Mouse (Mus musculus): ENCODE measurements around the gene Slc16a12. TPM values are rescaled to one million over a fixed set of nuclear protein-coding genes. Genes with fewer than 3 reads are reported as not detected.

The Slc16a12 gene
- polyA plus RNA-seq, 1 experiment from 2014 or later, result 11.6 TPM

DNA sequence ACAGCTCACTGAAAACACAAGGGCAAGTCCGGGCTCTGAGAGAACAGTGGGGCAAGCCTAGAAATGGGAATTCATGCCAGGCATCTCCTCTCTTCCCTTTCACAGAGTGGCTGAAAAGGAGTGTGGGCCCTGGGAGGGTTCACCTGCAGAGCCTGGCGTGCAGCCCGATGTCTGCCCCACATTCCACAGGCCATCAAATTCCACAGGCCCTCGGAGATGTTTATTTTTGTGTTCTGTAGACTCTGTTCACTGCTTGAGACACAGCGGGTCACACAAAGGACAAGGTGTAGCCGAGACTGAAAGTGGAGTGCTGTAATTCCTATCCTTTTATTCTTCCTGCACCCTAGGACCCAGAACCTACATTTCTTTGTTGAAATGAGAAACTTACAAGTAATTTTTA is 40.8 kb downstream of the Slc16a12 start:
- Histone ChIP-seq H3K4me1 (replicated peaks; ENCODE audit: control insufficient read depth, insufficient read depth, low read length) (no peaks in the 10 kb centered on the region; the same call in 1 of the 2 replicates), H3K27ac (ENCODE audit: low read depth, low read length) (no peak overlapping the region), H3K9me3 (ENCODE audit: control insufficient read depth, low read length) (no peaks in the 10 kb centered on the region), H3K4me2 (no peak overlapping the region), H3K9ac (ENCODE audit: low read depth, low read length) (no peak overlapping the region), H3K27me3 (replicated peaks; ENCODE audit: control insufficient read depth, insufficient read depth, low read length) (no peaks in the 10 kb centered on the region), H3K36me3 (ENCODE audit: control insufficient read depth, insufficient read depth, low read length) (no peaks in the 10 kb centered on the region), H3K4me3 (ENCODE audit: low read depth, low read length) (no peak overlapping the region)
- no peak for DNase-seq (ENCODE audit: low spot score)
- 60% methylated on average over 6 of the region's 6 CpGs for WGBS
- ATAC-seq (replicated peaks; ENCODE audit: low FRiP score), result no peak

DNA sequence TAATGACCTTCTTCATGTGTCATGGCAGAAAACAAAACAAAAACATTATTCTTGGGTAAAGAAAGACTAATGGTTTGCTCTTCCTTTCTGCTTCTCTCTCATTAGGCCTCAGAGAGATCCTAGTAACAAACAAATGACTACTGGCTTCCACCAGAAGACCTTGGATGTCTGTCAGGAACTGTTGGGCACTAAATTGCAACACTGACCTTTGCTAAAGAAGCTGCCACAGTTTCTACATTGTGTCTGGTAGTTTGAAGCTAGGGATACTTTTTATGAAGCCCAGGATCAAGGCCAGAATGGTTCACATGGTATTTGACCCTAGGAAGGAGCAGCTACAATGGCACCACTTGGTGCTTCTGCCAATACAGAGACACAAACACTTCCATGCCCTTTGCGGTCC is 41.9 kb downstream of the Slc16a12 start:
- Histone ChIP-seq H3K27me3 (replicated peaks; ENCODE audit: control insufficient read depth, insufficient read depth, low read length) (no peaks in the 10 kb centered on the region), H3K9me3 (ENCODE audit: control insufficient read depth, low read length) (no peaks in the 10 kb centered on the region), H3K9ac (ENCODE audit: low read depth, low read length) (no peak overlapping the region), H3K27ac (ENCODE audit: low read depth, low read length) (no peak overlapping the region), H3K36me3 (ENCODE audit: control insufficient read depth, insufficient read depth, low read length) (no peaks in the 10 kb centered on the region), H3K4me2 (no peak overlapping the region), H3K4me3 (ENCODE audit: low read depth, low read length) (no peak overlapping the region), H3K4me1 (replicated peaks; ENCODE audit: control insufficient read depth, insufficient read depth, low read length) (no peaks in the 10 kb centered on the region; the same call in 1 of the 2 replicates)
- no peak for ATAC-seq (replicated peaks; ENCODE audit: low FRiP score)
- DNase-seq (ENCODE audit: low spot score), result no peak
- 87% methylated on average over 1 of the region's 1 CpGs for WGBS

DNA sequence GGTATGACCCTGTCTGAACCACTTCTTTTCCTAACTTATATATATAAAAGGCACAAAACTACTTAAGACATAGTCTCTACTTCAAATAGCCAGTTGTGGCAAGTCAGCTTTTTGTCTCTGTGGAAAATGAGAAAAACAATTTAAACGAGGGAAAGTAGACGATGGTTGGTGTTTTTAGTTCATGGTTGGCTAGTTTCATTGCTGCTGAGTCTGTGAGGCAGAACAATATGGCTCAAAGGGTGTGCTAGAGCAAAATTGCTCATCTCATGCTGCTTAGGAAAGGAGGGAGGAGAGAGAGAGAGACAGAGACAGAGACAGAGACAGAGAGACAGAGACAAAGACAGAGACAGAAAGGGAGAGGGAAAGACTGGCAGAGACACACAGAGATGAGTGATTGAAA is 47.8 kb downstream of the Slc16a12 start:
- Histone ChIP-seq H3K4me1 (replicated peaks; ENCODE audit: control insufficient read depth, insufficient read depth, low read length) (no peaks in the 10 kb centered on the region), H3K4me3 (ENCODE audit: low read depth, low read length) (no peak overlapping the region), H3K27ac (ENCODE audit: low read depth, low read length) (no peak overlapping the region), H3K9ac (ENCODE audit: low read depth, low read length) (no peak overlapping the region), H3K9me3 (ENCODE audit: control insufficient read depth, low read length) (no peaks in the 10 kb centered on the region), H3K36me3 (ENCODE audit: control insufficient read depth, insufficient read depth, low read length) (no peaks in the 10 kb centered on the region), H3K27me3 (replicated peaks; ENCODE audit: control insufficient read depth, insufficient read depth, low read length) (no peaks in the 10 kb centered on the region), H3K4me2 (no peak overlapping the region)
- DNase-seq (ENCODE audit: low spot score) (no peak), ATAC-seq (replicated peaks; ENCODE audit: low FRiP score) (no peak)
- WGBS, result 77% methylated on average over 2 of the region's 2 CpGs

DNA sequence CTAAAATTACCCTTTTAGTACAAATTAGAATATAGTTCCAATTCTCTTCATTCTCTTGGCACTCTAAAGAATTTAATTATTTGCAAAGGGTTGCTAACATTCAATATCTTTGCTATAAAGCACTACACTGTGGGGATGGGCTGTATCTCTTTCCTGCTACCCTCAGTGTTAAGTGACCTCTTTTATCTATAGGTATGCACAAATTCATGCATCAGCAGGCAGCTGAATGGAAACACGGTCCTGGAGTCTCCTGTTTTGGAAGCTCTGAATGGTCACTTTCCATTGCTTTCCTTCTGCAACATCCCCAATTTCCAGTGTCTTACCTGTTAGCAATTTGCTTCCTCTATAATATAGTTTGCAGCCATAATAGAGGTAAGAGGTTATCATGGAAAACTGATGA is 48.2 kb downstream of the Slc16a12 start:
- Histone ChIP-seq H3K4me1 (replicated peaks; ENCODE audit: control insufficient read depth, insufficient read depth, low read length) (no peaks in the 10 kb centered on the region), H3K9ac (ENCODE audit: low read depth, low read length) (no peak overlapping the region), H3K36me3 (ENCODE audit: control insufficient read depth, insufficient read depth, low read length) (no peaks in the 10 kb centered on the region), H3K9me3 (ENCODE audit: control insufficient read depth, low read length) (no peaks in the 10 kb centered on the region), H3K27me3 (replicated peaks; ENCODE audit: control insufficient read depth, insufficient read depth, low read length) (no peaks in the 10 kb centered on the region), H3K4me2 (no peak overlapping the region), H3K27ac (ENCODE audit: low read depth, low read length) (no peak overlapping the region), H3K4me3 (ENCODE audit: low read depth, low read length) (no peak overlapping the region)
- ATAC-seq (replicated peaks; ENCODE audit: low FRiP score) (no peak), DNase-seq (ENCODE audit: low spot score) (no peak)
- WGBS, result 63% methylated on average over 1 of the region's 1 CpGs

DNA sequence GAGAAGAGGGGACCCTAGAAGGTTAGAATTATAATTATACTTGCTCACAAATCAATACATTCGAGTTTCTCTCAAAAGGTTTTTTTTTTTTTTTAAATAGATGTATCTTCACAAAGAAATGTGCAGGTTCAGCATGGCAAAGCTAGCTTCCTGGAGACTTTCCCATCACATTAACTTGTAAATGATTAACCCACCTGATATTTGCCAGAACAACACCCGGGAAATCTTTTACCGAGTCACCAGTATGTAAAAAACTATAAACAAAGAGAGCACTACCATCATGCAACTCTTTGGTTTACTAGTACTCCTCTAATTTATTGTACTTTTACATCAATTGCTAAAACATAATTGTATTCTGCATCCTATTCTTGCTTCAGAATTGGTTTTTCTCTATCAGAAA is 48.7 kb downstream of the Slc16a12 start:
- ATAC-seq (replicated peaks; ENCODE audit: low FRiP score), result no peak
- H3K27ac ChIP-seq (ENCODE audit: low read depth, low read length), result peak overlapping the region; percentile 33; the same call in 1 of the 2 replicates
- H3K4me2 ChIP-seq, result no peak overlapping the region
- H3K4me1 ChIP-seq (replicated peaks; ENCODE audit: control insufficient read depth, insufficient read depth, low read length), result no peaks in the 10 kb centered on the region
- no peaks in the 10 kb centered on the region for H3K27me3 ChIP-seq (replicated peaks; ENCODE audit: control insufficient read depth, insufficient read depth, low read length)
- 77% methylated on average over 3 of the region's 3 CpGs for WGBS
- no peak for DNase-seq (ENCODE audit: low spot score)
- no peak overlapping the region for H3K9ac ChIP-seq (ENCODE audit: low read depth, low read length)
- no peaks in the 10 kb centered on the region for H3K36me3 ChIP-seq (ENCODE audit: control insufficient read depth, insufficient read depth, low read length)
- no peak overlapping the region for H3K4me3 ChIP-seq (ENCODE audit: low read depth, low read length)
- H3K9me3 ChIP-seq (ENCODE audit: control insufficient read depth, low read length), result no peaks in the 10 kb centered on the region

DNA sequence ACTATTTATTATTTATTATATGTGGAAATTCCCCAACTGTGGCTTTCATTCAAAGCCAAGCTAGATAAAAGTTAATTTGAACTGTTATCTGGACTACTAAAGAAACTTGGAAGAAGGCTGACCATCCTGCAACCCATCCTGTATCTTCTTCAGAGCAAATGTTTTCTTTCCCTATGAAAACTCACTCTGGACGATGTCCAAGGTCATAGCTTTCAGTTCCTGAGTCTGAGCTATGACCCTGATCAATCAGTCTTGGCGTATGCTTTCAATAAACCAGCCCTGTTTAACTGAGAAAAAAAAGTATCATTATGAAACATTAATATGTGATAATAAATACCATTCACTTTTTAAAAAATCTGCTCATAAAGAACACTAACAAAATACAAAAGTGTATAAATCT is 49.6 kb downstream of the Slc16a12 start:
- H3K4me3 ChIP-seq (ENCODE audit: low read depth, low read length), result no peak overlapping the region
- H3K36me3 ChIP-seq (ENCODE audit: control insufficient read depth, insufficient read depth, low read length), result no peaks in the 10 kb centered on the region
- H3K4me2 ChIP-seq, result no peak overlapping the region
- no peaks in the 10 kb centered on the region for H3K9me3 ChIP-seq (ENCODE audit: control insufficient read depth, low read length)
- no peaks in the 10 kb centered on the region for H3K27me3 ChIP-seq (replicated peaks; ENCODE audit: control insufficient read depth, insufficient read depth, low read length)
- 57% methylated on average over 2 of the region's 2 CpGs for WGBS
- H3K4me1 ChIP-seq (replicated peaks; ENCODE audit: control insufficient read depth, insufficient read depth, low read length), result no peaks in the 10 kb centered on the region
- DNase-seq (ENCODE audit: low spot score) (no peak), ATAC-seq (replicated peaks; ENCODE audit: low FRiP score) (no peak)
- no peak overlapping the region for H3K27ac ChIP-seq (ENCODE audit: low read depth, low read length)
- no peak overlapping the region for H3K9ac ChIP-seq (ENCODE audit: low read depth, low read length)

DNA sequence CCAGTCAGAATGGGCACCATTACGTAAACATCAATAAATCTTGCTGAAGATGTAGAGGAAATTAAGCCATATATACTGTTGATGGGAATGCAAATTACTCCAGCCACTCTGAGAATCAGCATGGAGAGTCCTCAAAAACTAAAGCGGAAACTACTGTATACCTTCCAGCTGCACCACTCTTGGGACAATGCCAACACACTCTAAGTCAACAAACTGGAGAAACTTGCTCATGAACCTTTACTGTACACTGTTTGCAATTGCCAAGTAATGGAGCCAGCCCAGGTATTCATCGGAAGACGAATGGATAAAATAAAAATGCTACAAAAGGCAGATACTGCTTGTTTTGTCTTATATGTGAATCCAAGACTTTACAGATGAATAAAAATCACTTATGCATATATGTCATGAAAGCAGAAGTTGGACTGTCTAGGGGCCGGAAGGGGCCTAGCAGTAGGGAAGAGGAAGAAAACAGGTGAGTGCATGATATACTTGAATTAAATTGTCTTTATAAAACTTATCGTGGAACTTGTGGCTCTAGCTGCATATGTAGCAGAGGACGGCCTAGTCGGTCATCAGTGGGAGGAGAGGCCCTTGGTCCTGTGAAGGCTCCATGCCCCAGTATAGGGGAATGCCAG is 50.6 kb downstream of the Slc16a12 start:
- Histone ChIP-seq H3K9me3 (ENCODE audit: control insufficient read depth, low read length) (no peaks in the 10 kb centered on the region), H3K27me3 (replicated peaks; ENCODE audit: control insufficient read depth, insufficient read depth, low read length) (no peaks in the 10 kb centered on the region), H3K4me2 (no peak overlapping the region), H3K27ac (ENCODE audit: low read depth, low read length) (no peak overlapping the region), H3K9ac (ENCODE audit: low read depth, low read length) (no peak overlapping the region), H3K4me3 (ENCODE audit: low read depth, low read length) (no peak overlapping the region), H3K4me1 (replicated peaks; ENCODE audit: control insufficient read depth, insufficient read depth, low read length) (no peaks in the 10 kb centered on the region), H3K36me3 (ENCODE audit: control insufficient read depth, insufficient read depth, low read length) (no peaks in the 10 kb centered on the region)
- 85% methylated on average over 8 of the region's 8 CpGs for WGBS
- DNase-seq (ENCODE audit: low spot score) (no peak), ATAC-seq (replicated peaks; ENCODE audit: low FRiP score) (no peak)

- 83% methylated on average over 6 of the region's 6 CpGs for WGBS
Observed at GRCm38 (mm10) chr19:34691402-34691801, 55.7 kb downstream of the Slc16a12 start.

DNA sequence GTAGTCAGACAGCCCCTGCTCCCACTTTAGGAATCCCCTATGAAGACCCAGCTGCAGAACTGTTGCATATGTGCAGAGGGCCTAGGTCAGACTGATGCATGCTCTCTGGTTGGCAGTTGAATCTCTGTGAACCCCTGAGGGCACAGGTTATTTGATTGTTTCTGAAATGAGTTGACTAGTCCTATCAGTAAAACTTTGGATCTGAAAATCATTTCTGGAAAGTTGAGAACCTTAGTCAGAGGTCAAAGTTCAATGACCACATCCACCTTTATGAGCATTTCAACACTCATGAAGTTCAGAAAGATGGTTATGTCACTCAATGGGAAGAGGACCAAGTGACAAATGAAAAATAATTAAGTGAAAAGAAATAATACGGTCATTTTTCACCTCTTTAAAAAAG is 61.6 kb downstream of the Slc16a12 start:
- ATAC-seq (replicated peaks; ENCODE audit: low FRiP score) (no peak), DNase-seq (ENCODE audit: low spot score) (no peak)
- Histone ChIP-seq H3K9ac (ENCODE audit: low read depth, low read length) (no peak overlapping the region), H3K27ac (ENCODE audit: low read depth, low read length) (no peak overlapping the region), H3K27me3 (replicated peaks; ENCODE audit: control insufficient read depth, insufficient read depth, low read length) (no peaks in the 10 kb centered on the region), H3K36me3 (ENCODE audit: control insufficient read depth, insufficient read depth, low read length) (no peaks in the 10 kb centered on the region), H3K4me1 (replicated peaks; ENCODE audit: control insufficient read depth, insufficient read depth, low read length) (no peaks in the 10 kb centered on the region), H3K4me3 (ENCODE audit: low read depth, low read length) (no peak overlapping the region), H3K9me3 (ENCODE audit: control insufficient read depth, low read length) (no peaks in the 10 kb centered on the region), H3K4me2 (no peak overlapping the region)
- 96% methylated on average over 1 of the region's 1 CpGs for WGBS

More at GRCm38 (mm10) chr19:34691402-34691801, 55.7 kb downstream of the Slc16a12 start:
- DNase-seq (ENCODE audit: low spot score) (no peak), ATAC-seq (replicated peaks; ENCODE audit: low FRiP score) (no peak)
- no peaks in the 10 kb centered on the region for H3K9me3 ChIP-seq (ENCODE audit: control insufficient read depth, low read length)
- no peak overlapping the region for H3K9ac ChIP-seq (ENCODE audit: low read depth, low read length)
- no peak overlapping the region for H3K4me3 ChIP-seq (ENCODE audit: low read depth, low read length)
- no peak overlapping the region for H3K4me2 ChIP-seq
- no peaks in the 10 kb centered on the region for H3K4me1 ChIP-seq (replicated peaks; ENCODE audit: control insufficient read depth, insufficient read depth, low read length)
- no peaks in the 10 kb centered on the region for H3K36me3 ChIP-seq (ENCODE audit: control insufficient read depth, insufficient read depth, low read length)
- no peak overlapping the region for H3K27ac ChIP-seq (ENCODE audit: low read depth, low read length)
- H3K27me3 ChIP-seq (replicated peaks; ENCODE audit: control insufficient read depth, insufficient read depth, low read length), result no peaks in the 10 kb centered on the region
